Mouse (Mus musculus) cerebellum, postnatal 36 days (tissue): ENCODE data around the gene Vps52.

ENCODE experiments used
- DNase-seq, 2 experiments: peaks; one replicate each; pipeline ENCODE4 v3.0.0; 2021 to 2022; ENCODE audit warnings: mixed read lengths in 2 of 2

Gene Vps52

DNA sequence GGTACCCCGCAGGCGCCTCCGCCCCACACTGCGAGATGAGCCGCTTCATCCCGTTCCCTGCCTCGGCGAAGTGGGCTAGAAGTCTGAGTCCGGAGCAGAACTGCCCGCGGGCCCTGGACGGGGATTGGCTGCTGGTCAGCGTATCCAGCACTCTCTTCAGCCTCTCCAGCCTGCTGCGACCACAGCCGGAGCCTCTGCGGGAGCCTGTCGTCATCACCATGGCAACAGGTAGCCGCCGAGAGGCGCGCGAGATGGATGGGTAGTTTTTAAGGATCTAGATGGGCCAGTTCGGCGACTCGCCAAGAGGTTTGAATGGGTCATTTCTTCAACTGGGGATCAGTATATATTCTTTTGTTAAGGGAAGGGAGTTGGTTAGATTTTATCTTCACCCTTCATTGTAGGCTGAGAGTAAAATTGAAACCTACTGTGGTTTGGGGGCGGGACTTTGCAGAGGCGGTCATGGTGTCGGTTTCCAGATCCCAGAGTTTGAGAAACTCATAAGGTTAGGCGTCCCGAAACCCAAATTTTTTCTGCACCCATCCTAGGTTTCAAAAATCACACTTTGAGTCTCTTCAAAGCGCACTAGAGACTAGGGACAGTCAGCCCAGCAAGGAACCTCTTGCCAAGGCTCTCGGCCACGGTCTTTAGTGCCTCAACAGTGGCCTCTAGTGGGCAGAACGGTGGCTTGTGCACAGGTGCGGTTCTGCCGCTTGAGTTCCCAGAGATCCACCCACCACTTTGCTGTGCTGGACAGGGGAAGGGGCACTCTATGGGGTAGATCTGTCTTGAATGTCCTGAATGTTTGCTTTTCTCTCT lies 35.1 kb upstream of the Vps52 start:
- peak; percentile 88 to 92 for DNase-seq

DNA sequence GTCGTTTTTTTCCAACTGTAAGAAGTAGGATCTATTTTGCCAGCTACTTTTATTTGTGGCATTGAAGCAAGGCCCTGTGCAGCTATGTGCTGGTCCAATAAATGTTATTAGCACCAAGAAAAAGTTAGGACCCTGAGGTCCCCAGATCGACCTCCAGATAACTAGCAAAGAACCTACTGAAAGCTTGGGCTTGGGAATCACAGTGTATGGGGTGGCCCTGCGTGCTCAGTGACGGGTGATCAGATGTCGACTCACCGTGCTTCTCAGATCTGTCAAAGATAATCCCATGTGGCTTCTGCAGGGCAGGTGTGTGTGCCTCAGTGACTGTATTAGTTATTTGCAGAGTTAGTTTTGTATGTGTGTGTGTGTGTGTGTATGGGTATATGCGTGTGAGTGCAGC lies 34.3 kb upstream of the Vps52 start:
- no peak for DNase-seq

DNA sequence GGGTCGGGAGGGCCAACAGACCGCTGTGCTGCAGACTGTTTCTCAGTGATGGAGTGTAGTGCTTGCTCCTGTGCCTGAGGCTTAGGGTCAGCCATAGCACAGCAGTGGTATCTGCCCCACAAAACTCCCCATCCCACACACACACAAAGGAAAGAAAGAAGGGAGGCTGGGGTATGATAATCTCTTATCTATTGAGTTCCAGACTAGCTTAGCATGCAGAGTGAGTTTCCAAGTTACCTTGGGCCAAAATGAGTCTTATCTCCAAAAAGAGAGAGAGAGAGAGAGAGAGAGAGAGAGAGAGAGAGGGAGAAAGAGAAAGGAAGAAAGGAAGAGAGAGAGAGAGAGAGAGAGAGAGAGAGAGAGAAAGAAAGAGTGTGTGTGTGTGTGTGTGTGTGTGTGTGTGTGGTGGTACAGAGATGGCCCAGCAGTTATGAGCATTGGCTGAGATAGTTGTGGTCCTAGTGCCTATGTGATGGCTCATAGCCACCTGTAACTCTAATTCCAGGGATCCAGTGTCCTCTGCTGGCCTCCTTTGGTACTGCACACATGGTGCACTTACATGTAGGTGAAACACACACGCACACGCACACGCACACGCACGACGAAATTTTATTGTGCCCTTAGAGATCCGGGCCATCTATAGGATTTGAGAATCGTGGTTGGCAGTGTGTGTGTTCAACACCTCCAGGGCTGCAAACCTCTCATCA lies 30.9 kb upstream of the Vps52 start:
- peak in 1 of 2 experiments; percentile 39 for DNase-seq

DNA sequence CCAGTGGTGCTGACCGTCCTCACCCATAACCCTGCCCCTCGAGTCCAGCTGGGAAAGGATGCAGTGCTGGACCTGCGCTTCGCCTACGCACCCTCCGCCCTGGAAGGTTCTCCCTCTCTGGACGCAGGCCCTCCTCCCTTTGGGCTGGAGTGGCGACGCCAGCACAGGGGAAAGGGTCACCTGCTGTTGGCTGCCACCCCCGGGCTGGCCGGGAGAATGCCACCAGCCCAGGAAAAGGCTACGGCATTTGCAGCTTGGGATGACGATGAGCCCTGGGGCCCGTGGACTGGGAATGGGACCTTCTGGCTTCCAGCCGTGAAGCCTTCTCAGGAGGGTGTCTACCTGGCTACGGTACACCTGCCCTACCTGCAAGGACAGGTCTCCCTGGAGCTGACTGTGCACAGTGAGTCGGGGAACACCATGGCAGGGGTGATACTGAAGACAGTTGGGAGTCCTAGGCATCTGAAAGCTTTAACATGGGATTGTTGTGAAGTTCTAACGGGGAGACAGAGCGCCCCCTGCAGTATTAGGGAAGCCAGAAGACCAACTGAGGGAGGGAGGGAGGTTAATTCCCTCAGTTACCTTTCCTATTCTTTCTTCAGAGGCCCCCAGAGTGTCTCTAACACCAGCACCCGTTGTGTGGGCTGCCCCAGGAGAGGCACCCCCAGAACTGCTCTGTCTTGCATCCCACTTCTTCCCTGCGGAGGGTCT lies 30.1 kb upstream of the Vps52 start:
- DNase-seq: no peak

DNA sequence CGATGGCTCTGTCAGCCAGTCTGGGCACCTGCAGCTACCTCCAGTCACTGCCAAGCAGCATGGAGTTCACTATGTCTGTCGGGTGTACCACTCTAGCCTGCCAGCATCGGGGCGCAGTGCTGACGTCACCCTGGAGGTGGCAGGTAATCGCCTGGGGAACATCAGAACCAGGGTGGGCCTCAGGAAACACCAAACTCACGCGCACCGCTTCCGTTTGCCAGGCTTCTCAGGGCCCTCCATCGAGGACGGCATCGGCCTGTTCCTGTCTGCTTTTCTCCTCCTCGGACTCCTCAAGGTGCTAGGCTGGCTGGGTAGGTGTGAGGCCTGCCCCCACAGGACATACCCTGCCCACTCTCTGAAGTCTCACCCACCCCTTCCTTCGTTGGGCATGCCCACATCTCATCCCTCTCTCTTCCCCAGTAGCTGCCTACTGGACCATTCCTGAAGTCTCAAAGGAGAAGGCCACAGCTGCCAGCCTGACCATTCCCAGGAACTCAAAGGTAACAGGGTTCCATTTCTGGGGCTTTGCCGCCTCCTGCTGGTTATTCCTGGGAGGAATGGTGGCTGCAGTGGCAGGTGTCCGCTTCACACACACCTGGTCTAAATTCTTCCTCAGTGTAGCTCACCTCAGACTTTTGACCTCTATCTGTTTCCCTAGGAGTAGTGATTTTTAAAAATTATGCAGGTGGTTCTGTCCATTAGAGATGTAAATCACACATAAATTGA lies 29.2 kb upstream of the Vps52 start:
- DNase-seq: no peak

DNA sequence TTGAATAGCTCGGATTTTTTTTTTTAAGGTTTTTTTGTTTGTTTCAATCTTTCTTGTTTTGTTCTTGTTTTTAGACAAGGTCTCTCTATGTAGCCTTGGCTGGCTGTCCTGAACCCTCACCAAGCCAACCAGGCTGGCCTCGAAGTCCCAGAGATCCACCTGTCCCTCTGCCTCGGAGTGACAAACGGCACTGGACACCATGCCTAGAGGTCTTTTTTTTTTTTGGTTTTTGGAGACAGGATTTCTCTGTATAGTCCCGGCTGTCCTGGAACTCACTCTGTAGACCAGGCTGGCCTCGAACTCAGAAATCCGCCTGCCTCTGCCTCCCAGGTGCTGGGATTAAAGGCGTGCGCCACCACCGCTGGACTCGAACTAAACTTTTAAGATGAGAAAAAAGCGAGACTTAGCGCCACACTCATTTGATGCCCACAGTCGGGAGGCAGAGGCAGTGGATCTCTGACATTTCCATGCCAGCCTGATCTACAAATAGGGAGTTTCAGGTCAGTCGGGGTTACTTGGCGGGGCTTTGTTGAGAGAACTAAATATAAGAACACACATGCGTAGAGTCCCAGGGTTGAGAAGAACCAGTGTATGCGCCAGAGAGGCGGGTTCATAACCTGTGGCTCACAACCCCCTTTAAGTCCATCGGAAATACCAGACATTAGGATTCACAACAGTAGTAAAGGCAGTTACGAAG lies 27.2 kb upstream of the Vps52 start:
- DNase-seq: no peak

DNA sequence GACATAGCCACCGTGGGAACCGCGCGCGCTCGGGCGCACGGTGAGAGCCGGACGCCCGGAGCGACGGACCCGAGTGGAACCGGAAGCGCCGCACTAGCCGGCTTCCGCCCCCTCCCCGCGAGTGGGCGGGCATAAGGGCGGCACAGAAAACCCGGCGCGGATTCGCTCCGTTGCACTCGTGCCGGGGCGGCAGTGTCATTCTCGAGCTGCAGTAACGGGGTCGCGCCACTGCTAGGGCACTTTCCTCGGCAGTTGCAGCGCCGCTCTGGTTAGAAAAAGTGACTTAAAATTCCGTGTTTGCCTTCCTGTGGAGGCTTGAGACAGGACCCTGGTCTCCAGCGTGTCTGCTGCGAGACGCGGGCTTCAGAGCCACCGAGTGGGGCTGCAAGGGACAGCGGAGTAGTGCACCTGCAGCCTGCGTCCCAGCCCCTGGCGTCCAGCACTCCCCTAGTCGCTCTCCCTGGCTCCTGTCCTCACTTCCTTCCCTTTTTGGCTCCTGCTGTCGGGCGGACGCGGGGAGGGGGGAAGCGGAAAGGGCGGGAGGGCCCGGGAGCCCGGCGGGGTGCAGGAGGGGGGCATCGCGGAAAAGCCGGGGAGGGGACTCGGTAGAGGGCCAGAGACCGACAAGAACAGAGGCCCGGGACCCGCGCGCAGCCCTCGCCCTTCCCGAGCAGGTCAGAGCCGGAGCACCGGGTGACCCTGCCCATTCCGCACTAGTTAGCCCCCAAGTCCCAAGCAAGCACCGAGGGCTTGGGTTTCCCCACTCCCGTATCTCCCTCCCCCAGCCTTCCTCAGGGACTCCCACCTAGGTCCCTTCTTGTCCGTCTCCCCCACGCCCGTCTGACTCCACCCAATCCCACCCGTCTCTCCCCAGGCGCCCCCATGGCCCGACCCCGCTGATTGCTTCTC lies 26.0 kb upstream of the Vps52 start, which contains the start of gene Rgl2:
Gene Rgl2 (plus strand): TSS at position 173 of the 909 bp plus-strand sequence.
- DNase-seq: peak; percentile 96

DNA sequence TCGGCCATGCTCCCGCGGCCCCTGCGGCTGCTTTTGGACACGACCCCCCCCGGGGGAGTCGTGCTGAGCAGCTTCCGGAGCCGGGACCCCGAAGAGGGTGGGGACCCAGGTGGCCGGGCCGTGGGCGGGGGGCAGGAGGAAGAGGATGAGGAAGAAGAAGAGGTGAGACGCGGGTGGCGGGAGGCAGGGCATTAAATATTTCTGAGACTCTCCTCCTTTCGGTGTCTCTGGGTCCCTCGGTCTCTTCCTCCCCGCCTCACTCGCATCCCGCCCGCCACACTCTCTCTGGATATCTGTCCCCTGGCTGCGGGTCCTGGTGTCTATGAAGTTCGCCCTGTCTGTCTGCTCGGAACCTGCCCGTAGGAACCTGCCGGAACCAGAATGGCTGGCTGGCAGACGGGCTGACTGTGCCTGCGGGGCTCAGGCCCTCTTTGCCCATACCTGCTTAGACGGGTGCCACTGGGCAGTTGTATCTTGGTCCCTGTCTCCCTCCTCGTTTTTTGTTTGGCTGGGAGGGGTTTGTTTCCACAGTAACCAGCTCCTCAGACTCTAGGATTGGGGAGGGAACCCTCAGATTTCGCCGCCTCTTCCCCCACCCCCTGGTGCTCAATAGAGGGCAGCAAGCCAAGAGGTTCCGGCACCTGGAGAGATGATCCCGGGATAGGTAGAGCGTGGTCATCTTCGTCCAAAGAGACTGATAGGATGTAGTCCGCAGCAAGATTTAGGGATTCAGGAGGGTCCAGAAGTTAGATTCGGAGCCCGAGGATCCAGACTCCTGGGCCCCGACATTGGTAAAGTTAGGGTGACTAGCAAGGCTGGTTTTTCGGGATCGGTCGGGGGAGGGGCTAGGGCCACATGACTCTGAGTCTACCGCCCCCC lies 25.1 kb upstream of the Vps52 start:
- DNase-seq: peak; percentile 48 to 61

DNA sequence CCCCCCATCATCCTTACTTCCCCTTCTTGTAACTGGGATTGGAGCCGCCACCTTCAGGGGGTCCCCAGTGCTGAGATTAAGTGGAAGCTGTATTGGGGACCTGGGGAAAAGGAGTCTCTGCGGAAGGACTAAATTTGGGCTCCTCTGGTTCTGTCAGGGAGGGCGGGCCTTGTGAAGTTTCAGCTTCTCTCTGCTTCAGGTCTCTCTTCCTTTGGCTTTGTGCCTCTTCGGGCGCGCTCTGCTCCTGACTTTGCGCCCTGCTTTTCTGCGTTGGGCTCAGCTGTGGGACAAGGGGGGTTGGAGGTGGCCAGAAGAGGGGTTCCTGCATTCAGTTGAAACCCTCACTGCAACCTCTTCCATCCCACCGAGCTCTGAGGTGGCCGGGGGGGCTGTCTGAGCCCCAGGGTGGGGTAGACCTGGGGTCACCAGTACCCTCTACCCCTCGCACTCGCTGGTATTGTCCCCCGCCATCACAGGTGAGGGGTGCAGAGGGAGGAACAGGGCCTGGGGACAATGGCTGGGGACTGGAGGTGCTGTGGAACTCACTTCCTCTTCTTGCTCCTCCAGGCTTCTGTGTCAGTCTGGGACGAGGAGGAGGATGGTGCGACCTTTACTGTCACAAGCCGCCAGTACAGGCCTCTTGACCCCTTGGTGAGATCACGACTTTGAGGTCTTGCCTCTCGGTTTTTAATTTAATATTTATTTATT lies 24.3 kb upstream of the Vps52 start:
- DNase-seq: no peak

DNA sequence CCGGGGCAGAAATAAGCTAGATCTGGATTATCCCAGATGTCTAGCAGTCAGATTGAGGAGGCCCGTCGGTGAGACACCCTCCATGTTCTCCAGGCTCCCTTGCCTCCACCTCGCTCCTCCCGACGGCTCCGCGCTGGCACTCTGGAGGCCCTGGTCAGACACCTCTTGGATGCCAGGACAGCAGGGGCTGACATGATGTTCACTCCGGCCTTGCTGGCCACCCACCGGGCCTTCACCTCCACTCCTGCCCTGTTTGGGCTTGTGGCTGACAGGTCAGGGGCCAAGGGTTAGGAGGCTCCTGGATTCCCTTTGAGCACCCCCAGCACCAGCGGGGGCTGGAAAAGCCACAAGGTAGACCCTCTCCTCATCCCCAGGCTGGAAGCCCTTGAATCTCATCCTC lies 23.7 kb upstream of the Vps52 start:
- DNase-seq: no peak

DNA sequence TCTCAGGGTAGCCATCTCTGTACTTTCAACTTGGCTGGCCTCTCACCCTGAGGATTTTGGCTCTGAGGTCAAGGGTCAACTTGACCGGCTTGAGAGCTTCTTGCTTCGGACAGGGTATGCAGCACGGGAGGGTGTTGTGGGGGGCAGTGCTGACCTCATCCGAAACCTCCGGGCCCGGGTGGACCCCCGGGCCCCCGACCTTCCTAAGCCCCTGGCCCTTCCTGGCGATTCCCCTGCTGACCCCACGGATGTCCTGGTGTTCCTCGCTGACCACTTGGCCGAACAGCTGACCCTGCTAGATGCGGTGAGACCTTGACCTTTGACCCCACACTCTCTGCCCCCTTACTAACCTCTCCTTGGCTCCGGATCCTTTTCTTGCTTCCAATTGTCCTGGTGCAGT lies 23.2 kb upstream of the Vps52 start:
- no peak for DNase-seq

DNA sequence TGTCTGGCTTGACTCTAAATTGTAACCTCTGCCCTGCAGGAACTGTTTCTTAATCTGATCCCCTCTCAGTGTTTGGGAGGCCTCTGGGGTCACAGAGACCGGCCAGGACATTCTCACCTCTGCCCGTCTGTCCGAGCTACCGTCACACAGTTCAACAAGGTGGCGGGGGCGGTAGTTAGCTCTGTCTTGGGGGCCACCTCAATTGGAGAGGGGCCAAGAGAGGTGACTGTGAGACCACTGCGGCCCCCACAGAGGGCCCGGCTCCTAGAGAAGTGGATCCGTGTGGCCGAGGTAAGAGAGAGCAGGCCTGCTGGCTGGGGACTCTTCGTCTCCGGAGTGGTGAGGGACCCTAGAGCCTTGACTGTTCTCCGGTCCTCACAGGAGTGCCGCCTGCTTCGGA lies 22.6 kb upstream of the Vps52 start:
- no peak for DNase-seq

DNA sequence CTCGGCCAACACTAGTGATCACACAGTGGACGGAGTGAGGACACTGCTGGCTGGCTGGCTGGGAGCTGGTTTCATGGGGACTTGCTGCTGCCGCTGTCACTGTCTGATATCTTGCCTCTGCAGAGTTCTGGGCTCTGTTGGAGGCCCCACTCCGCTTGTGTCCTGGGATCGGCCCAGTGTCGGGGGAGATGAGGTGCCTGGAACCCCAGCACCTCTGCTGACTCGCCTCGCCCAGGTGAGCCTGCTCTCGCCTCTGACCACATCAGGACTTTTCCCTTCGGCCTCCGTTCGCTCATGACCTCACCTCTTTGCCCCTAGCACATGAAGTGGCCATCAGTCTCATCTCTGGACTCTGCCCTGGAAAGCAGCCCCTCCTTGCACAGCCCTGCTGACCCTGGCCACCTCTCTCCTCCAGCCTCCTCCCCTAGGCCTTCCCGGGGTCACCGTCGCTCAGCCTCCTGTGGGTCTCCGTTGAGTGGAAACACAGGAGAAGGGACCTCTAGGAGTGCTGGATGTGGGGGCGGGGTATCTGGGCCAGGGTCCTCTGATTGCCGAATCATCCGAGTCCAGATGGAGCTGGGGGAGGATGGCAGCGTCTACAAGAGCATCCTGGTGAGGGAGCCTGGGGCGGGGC lies 20.1 kb upstream of the Vps52 start:
- no peak for DNase-seq

DNA sequence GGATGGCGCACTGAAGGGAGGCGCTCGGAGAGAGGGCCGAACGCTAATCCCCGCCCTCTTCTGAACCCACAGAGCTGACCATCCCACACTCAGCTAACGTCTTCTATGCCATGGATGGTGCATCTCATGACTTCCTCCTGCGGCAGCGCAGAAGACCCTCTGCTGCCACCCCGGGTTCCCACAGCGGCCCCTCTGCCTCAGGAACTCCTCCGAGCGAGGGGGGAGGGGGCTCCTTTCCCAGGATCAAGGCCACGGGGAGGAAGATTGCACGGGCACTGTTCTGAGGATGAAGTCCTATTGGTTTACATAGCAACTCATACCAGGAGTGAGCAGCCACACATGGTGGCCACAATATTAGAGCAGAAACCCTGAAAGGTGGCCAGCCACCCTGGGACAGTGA lies 18.6 kb upstream of the Vps52 start:
- DNase-seq: no peak

DNA sequence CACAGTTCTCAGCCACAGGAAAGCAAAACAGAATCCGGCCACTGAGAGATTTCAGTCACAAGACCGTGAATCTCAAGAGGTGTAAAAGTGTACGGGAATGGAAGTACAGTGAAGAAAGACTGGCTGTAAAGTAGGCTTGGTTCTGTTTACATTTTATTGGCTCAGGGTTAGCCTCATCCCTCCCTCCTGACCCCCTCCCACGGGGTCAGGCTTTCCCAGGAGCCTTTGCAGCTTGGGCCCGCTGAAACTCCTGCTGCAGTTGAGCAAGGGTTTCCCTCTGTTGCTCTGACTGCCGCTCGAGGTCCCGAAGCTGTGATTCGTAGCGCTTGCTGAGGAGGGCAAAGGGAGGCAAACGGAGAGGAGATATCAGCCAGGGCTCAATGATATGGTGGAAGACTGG lies 16.8 kb upstream of the Vps52 start:
- DNase-seq: no peak

DNA sequence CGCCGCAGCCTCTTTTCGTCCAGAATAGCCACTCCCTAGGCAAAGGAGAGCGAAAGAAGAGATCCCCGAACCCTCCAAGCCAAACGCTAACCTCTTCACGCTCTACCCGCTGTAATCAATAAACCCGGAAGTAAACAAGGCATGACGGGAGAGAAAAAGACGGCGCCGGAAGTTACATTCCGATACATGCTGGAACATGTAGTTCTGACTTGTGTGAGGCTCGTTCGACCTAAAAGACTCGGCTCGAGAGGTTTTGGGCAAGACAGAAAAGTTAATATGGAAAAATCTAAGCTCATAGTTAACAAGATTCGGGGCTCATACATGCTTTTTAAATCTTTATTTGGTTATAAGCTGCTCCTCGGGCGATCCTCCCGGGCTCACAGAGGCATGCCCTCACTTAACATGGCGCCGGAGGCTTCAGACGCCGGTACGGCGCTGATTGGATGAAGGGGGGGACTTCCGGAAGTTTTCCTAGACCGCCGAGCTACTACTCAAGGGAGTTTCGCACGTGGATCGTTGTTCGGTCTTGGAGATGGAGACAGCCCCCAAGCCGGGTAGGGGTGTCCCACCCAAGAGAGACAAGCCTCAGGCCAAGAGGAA lies 15.3 kb upstream of the Vps52 start, which contains the start of the genes Pfdn6 and Wdr46:
Gene Pfdn6 (minus strand): TSS at position 138 of the 600 bp plus-strand sequence.
Gene Wdr46 (plus strand): TSS at position 455 of the 600 bp plus-strand sequence.
- peak; percentile 86 for DNase-seq

DNA sequence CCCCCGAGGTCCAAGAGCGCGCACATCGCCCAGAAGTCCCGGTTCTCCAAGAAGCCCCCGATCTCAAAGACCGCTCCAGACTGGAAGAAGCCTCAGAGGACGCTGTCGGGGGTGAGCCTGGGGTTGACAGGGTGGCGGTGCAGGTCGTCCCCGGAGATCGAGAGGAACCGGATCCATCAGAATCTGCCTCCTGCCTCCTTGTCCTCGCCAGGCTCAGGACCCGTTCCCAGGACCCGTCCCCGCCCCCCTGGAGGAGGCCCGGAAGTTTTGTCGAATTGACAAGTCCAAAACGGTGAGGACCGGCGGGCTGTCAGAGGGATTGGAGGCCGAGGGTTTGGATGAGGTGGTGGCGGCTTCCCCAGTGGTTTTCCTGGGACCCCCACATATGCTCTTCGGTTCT lies 14.6 kb upstream of the Vps52 start:
- DNase-seq: no peak

DNA sequence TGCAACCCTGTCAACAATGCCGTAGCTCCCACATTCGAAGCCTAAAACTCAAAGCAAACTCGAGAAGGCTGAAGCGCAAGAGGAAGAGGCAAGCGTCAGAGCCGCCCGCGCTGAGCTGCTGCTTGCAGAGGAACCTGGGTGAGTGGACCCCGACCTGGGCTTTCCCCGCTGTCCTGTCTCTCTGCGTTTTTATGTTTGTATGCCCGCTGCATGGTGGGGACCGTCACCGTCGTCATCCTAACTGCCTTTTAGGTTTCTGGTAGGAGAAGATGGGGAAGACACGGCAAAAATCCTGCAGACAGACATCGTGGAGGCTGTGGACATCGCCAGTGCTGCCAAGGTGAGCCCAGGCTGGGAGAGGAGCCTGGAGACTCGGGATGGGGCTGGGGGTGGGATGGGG lies 14.2 kb upstream of the Vps52 start:
- no peak for DNase-seq
